Mouse (Mus musculus) kidney, postnatal 14 days (tissue): ENCODE measurements at regions not wholly inside any gene's neighbourhood (a gene's known extent, or its start where the extent isn't known, plus 50 kb on each side); places are given as distances from the start of the nearest gene placed in this dataset.

Experiments
- DNase-seq: peaks from one replicate; pipeline ENCODE4 v3.0.0; 2022; ENCODE audit warnings: mixed read lengths

GRCm38 (mm10) chr14:97170841-97171240 lies 651.9 kb upstream of the Klhl1 start:
- DNase-seq: no peak

GRCm38 (mm10) chr14:97165793-97166192 lies 646.9 kb upstream of the Klhl1 start:
- no peak for DNase-seq

GRCm38 (mm10) chr14:97148997-97149653 lies 630.2 kb upstream of the Klhl1 start:
- DNase-seq: no peak

GRCm38 (mm10) chr14:97115918-97116635 lies 597.2 kb upstream of the Klhl1 start:
- DNase-seq: no peak

GRCm38 (mm10) chr14:97101090-97101675 lies 582.3 kb upstream of the Klhl1 start:
- DNase-seq: no peak

GRCm38 (mm10) chr14:97093389-97093788 lies 574.5 kb upstream of the Klhl1 start:
- no peak for DNase-seq

- no peak for DNase-seq
Observed at GRCm38 (mm10) chr14:97088863-97089262, 570.0 kb upstream of the Klhl1 start.

GRCm38 (mm10) chr14:97087346-97087745 lies 568.4 kb upstream of the Klhl1 start:
- DNase-seq: no peak

GRCm38 (mm10) chr14:97086363-97087309 lies 567.7 kb upstream of the Klhl1 start:
- DNase-seq: no peak

- no peak for DNase-seq
Observed at GRCm38 (mm10) chr14:97074808-97075207, 555.9 kb upstream of the Klhl1 start.

GRCm38 (mm10) chr14:97068770-97069169 lies 549.9 kb upstream of the Klhl1 start:
- no peak for DNase-seq

- no peak for DNase-seq
Observed at GRCm38 (mm10) chr14:97068313-97068712, 549.4 kb upstream of the Klhl1 start.

GRCm38 (mm10) chr14:97045321-97045720 lies 526.4 kb upstream of the Klhl1 start:
- DNase-seq: no peak

GRCm38 (mm10) chr14:97039850-97040249 lies 520.9 kb upstream of the Klhl1 start:
- no peak for DNase-seq

- DNase-seq: no peak
Observed at GRCm38 (mm10) chr14:97028528-97028927, 509.6 kb upstream of the Klhl1 start.

- DNase-seq: no peak
Observed at GRCm38 (mm10) chr14:97006294-97006693, 487.4 kb upstream of the Klhl1 start.

- no peak for DNase-seq
Observed at GRCm38 (mm10) chr14:96995081-96995480, 476.2 kb upstream of the Klhl1 start.

- DNase-seq: no peak
Observed at GRCm38 (mm10) chr14:96990542-96991162, 471.8 kb upstream of the Klhl1 start.

GRCm38 (mm10) chr14:96963074-96963447 lies 444.2 kb upstream of the Klhl1 start:
- no peak for DNase-seq

GRCm38 (mm10) chr14:96962426-96963073 lies 443.6 kb upstream of the Klhl1 start:
- DNase-seq: no peak

GRCm38 (mm10) chr14:96956115-96956514 lies 437.2 kb upstream of the Klhl1 start:
- DNase-seq: no peak

GRCm38 (mm10) chr14:96954462-96954861 lies 435.6 kb upstream of the Klhl1 start:
- peak; percentile 20 for DNase-seq
